30 mouse cellular contexts compared by ENCODE assay signal in the genomic region with DNA sequence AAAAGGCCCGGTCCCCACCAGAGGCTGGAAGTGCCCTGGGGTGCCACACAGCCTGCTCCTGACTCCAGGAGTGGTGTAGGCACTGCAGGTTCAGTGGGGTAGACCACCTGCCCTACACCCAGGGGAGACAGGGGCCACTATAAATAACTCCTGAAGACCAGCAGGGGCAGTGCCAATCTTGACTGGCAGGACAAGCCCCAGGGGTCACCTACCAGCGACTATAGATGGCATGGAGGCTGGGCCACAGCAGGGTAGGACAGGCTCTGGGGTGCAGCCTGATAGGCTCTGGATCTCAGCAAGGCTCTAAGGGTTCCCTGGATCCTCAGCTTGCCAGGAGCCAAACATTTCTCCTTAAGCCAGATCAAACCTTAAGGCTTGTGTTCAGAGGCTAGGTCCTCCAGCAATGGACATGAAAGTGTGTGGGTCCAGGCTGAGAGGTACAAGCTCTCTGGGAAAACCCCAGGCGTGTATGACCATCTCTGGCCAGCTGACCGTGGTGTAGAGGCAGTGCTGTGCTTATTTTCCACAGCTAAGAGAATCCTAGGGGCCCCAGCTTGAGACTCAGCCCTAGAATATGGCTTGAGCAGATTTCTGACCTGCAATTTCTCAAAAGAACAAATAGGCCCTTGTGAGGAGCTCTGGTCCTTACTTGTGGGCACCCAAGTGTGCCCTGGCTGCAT. TPM values are rescaled to one million over a fixed set of nuclear protein-coding genes. Genes with fewer than 3 reads are reported as not detected.
DNase-seq lines count a peak whose midpoint lies in the region; ATAC-seq and TF ChIP-seq lines count a peak whose summit lies in the region.
"Had no signal": no experiment of that assay in that cellular context is flagged by ENCODE, and none has a peak within 500 bp of the region (broad histone marks: within the 10 kb centered on the region; RNA-seq: fewer than 3 reads in every experiment).

No protein-coding gene starts in this region.

- no peak for DNase-seq in heart, adult 2 months
- no peak for DNase-seq in heart, adult 9 months (ENCODE audit: low spot score in 2 of 2)
- no peak for DNase-seq in heart, postnatal 0 days (ENCODE audit: low spot score)
- no peak for DNase-seq in heart, adult 8-10 months (ENCODE audit: low spot score)
- peak; percentile 71 for DNase-seq in midbrain, embryonic 11.5 days (ENCODE audit: low spot score, missing footprints)
- DNase-seq in midbrain, embryonic 10.5 days (ENCODE audit: low spot score): no peak
- no peak for DNase-seq in layer of hippocampus, adult 2 months (ENCODE audit: low spot score in 2 of 2)
- DNase-seq: adrenal gland, adult 2 months; adrenal gland, postnatal 36 days; B cell, adult 2 months; cerebellum, adult 18-20 months; cerebellum, postnatal 10 days; kidney, adult 2 months; kidney, postnatal 36 days; lung, embryonic 14.5 days; lung, postnatal 14 days; retina, postnatal 1 day; right cerebral cortex, postnatal 14 days; thymus, postnatal 14 days had no signal

- H3K9me3 ChIP-seq in heart, postnatal 0 days (replicated peaks; ENCODE audit: control insufficient read depth, low read length): no peaks in the 10 kb centered on the region
- H3K9me3 ChIP-seq in midbrain, embryonic 11.5 days (ENCODE audit: control insufficient read depth, low read length): no peaks in the 10 kb centered on the region
- no peaks in the 10 kb centered on the region for H3K9me3 ChIP-seq in midbrain, embryonic 10.5 days (replicated peaks)
- H3K9me3 ChIP-seq in intestine, embryonic 16.5 days (ENCODE audit: control insufficient read depth, low read length): no peaks in the 10 kb centered on the region
- H3K9me3 ChIP-seq: embryonic facial prominence, embryonic 15.5 days; hindbrain, embryonic 12.5 days; limb, embryonic 15.5 days; neural tube, embryonic 15.5 days; stomach, embryonic 15.5 days had no signal

- TF ChIP-seq POLR2A in heart, adult 2 months (IDR thresholded peaks at IDR 0.05; ENCODE audit: insufficient read depth, low read depth, low read length): no peak

- no peaks in the 10 kb centered on the region for H3K36me3 ChIP-seq in heart, adult 2 months (ENCODE audit: control insufficient read depth, insufficient read depth, low read length)
- peaks cover 21% of the 10 kb centered on the region for H3K36me3 ChIP-seq in heart, postnatal 0 days (replicated peaks; ENCODE audit: control insufficient read depth, insufficient read depth, low read length)
- no peaks in the 10 kb centered on the region; the same call in 1 of the 2 replicates for H3K36me3 ChIP-seq in midbrain, embryonic 11.5 days (ENCODE audit: control insufficient read depth, insufficient read depth, low read length)
- H3K36me3 ChIP-seq in midbrain, embryonic 10.5 days: peaks cover 75% of the 10 kb centered on the region
- 0 out of 2 replicates have a peak, but pooled peaks cover 2% of the 10 kb centered on the region for H3K36me3 ChIP-seq in intestine, embryonic 16.5 days (ENCODE audit: control insufficient read depth, insufficient read depth, low read length)

- no peak overlapping the region for H3K4me3 ChIP-seq in heart, adult 2 months
- no peak overlapping the region for H3K4me3 ChIP-seq in heart, postnatal 0 days (ENCODE audit: low read depth, low read length)
- no peak overlapping the region for H3K4me3 ChIP-seq in midbrain, embryonic 11.5 days (ENCODE audit: low read depth, low read length)
- no peak overlapping the region for H3K4me3 ChIP-seq in midbrain, embryonic 10.5 days
- no peak overlapping the region for H3K4me3 ChIP-seq in intestine, embryonic 16.5 days (ENCODE audit: low read length)
- no peak overlapping the region for H3K4me3 ChIP-seq in layer of hippocampus, adult 2 months
- H3K4me3 ChIP-seq: embryonic facial prominence, embryonic 15.5 days; hindbrain, embryonic 12.5 days; limb, embryonic 15.5 days; neural tube, embryonic 15.5 days; stomach, embryonic 15.5 days had no signal

- H3K79me2 ChIP-seq in heart, adult 2 months (replicated peaks; ENCODE audit: control insufficient read depth, insufficient read depth, low read length): peaks cover 2% of the 10 kb centered on the region; the same call in 1 of the 2 replicates

- peak; percentile 13; the same call in 1 of the 2 replicates for ATAC-seq in heart, postnatal 0 days (ENCODE audit: insufficient read depth, low read depth)
- ATAC-seq in midbrain, embryonic 11.5 days (ENCODE audit: low FRiP score): no peak
- no peak for ATAC-seq in intestine, embryonic 16.5 days
- ATAC-seq: activated CD4-positive, CD25-positive, alpha-beta regulatory T cell, adult 4 months; forebrain, embryonic 14.5 days had no signal

- TF ChIP-seq CTCF in heart, adult 2 months (IDR thresholded peaks at IDR 0.05): 0 out of 2 replicates have a peak, but pooled peaks have one; percentile 4
- TF ChIP-seq CTCF in heart, postnatal 0 days (IDR thresholded peaks at IDR 0.05; ENCODE audit: low read depth): no peak
- TF ChIP-seq CTCF in layer of hippocampus, adult 2 months (conservative IDR thresholded peaks at IDR 0.05): no peak

- intact Hi-C loops in heart, adult 2 months (cut with DNase I): loop anchor here (10.0 kb wide), 1 partner anchor 271 kb away; a partner anchor contains a TSS

- H3K27me3 ChIP-seq in heart, adult 2 months (ENCODE audit: control insufficient read depth, insufficient read depth, low read length): no peaks in the 10 kb centered on the region
- no peaks in the 10 kb centered on the region for H3K27me3 ChIP-seq in heart, postnatal 0 days (ENCODE audit: control insufficient read depth, insufficient read depth, low read length)
- no peaks in the 10 kb centered on the region for H3K27me3 ChIP-seq in midbrain, embryonic 11.5 days (ENCODE audit: control insufficient read depth, insufficient read depth, low read length)
- H3K27me3 ChIP-seq in midbrain, embryonic 10.5 days (ENCODE audit: low read depth, poor library complexity, severe bottlenecking): peaks cover 23% of the 10 kb centered on the region
- 0 out of 2 replicates have a peak, but pooled peaks cover under 1% of the 10 kb centered on the region for H3K27me3 ChIP-seq in intestine, embryonic 16.5 days (replicated peaks; ENCODE audit: control insufficient read depth, insufficient read depth, low read length)
- H3K27me3 ChIP-seq: neural tube, embryonic 15.5 days; stomach, embryonic 15.5 days had no signal

- H3K27ac ChIP-seq in heart, adult 2 months: no peak overlapping the region; the same call in 1 of the 2 replicates
- 0 out of 2 replicates have a peak overlapping the region, but pooled peaks have one; percentile 36 for H3K27ac ChIP-seq in heart, postnatal 0 days (ENCODE audit: low read depth)
- no peak overlapping the region for H3K27ac ChIP-seq in midbrain, embryonic 11.5 days (ENCODE audit: low read depth, low read length)
- H3K27ac ChIP-seq in midbrain, embryonic 10.5 days (replicated peaks): no peak overlapping the region
- no peak overlapping the region for H3K27ac ChIP-seq in intestine, embryonic 16.5 days (ENCODE audit: low read length)
- H3K27ac ChIP-seq in layer of hippocampus, adult 2 months: no peak overlapping the region
- H3K27ac ChIP-seq: embryonic facial prominence, embryonic 15.5 days; hindbrain, embryonic 12.5 days; limb, embryonic 15.5 days; liver, embryonic 14.5 days; neural tube, embryonic 15.5 days; stomach, embryonic 15.5 days had no signal

- TF ChIP-seq EP300 in heart, adult 2 months (IDR thresholded peaks at IDR 0.05; ENCODE audit: insufficient read depth, low read depth, low read length): no peak
- TF ChIP-seq EP300 in heart, postnatal 0 days (IDR thresholded peaks at IDR 0.05; ENCODE audit: low read depth): no peak

- peak overlapping the region; percentile 16; the same call in 1 of the 2 replicates for H3K9ac ChIP-seq in heart, adult 2 months (ENCODE audit: low read depth, low read length)
- H3K9ac ChIP-seq in heart, postnatal 0 days (replicated peaks; ENCODE audit: low read depth, low read length): no peak overlapping the region
- H3K9ac ChIP-seq in midbrain, embryonic 11.5 days (ENCODE audit: low read length): no peak overlapping the region
- H3K9ac ChIP-seq in intestine, embryonic 16.5 days (ENCODE audit: low read depth, low read length): peak overlapping the region; percentile 30; the same call in 1 of the 2 replicates
- H3K9ac ChIP-seq: embryonic facial prominence, embryonic 15.5 days; hindbrain, embryonic 12.5 days; limb, embryonic 15.5 days; liver, embryonic 14.5 days; lung, embryonic 14.5 days; neural tube, embryonic 15.5 days; stomach, embryonic 15.5 days had no signal

- H3K4me2 ChIP-seq in heart, postnatal 0 days (ENCODE audit: low read depth, low read length): no peak overlapping the region
- H3K4me2 ChIP-seq in midbrain, embryonic 11.5 days: no peak overlapping the region
- H3K4me2 ChIP-seq in intestine, embryonic 16.5 days (ENCODE audit: low read depth, low read length): no peak overlapping the region
- H3K4me2 ChIP-seq: embryonic facial prominence, embryonic 15.5 days; hindbrain, embryonic 12.5 days; limb, embryonic 15.5 days; lung, embryonic 14.5 days; neural tube, embryonic 15.5 days; stomach, embryonic 15.5 days had no signal

- 53% methylated on average over 4 of the region's 4 CpGs for WGBS in heart, adult 2 months
- WGBS in heart, postnatal 0 days: 56% methylated on average over 4 of the region's 4 CpGs
- WGBS in midbrain, embryonic 11.5 days: 76% methylated on average over 4 of the region's 4 CpGs
- WGBS in midbrain, embryonic 10.5 days: 79% methylated on average over 4 of the region's 4 CpGs
- WGBS in intestine, embryonic 16.5 days: 76% methylated on average over 4 of the region's 4 CpGs

- H3K4me1 ChIP-seq in heart, adult 2 months (ENCODE audit: control insufficient read depth, insufficient read depth, low read length): peaks cover 12% of the 10 kb centered on the region
- peaks cover 30% of the 10 kb centered on the region for H3K4me1 ChIP-seq in heart, postnatal 0 days (ENCODE audit: control insufficient read depth, insufficient read depth)
- H3K4me1 ChIP-seq in midbrain, embryonic 11.5 days (ENCODE audit: control insufficient read depth, insufficient read depth, low read length): peaks cover 27% of the 10 kb centered on the region
- peaks cover 94% of the 10 kb centered on the region for H3K4me1 ChIP-seq in midbrain, embryonic 10.5 days
- peaks cover 24% of the 10 kb centered on the region for H3K4me1 ChIP-seq in intestine, embryonic 16.5 days (ENCODE audit: control insufficient read depth, insufficient read depth, low read length)

RNA-seq across cellular contexts. Expression of a gene that starts 6.1 kb away (rescaled TPM):
- under 1 TPM; 0.16 to 0.23 TPM for total RNA-seq in heart, adult 2 months (2021)
- 0.23 and 0.49 TPM in 2 replicates for polyA plus RNA-seq in heart, adult 2 months (2012; rRNA removed)
- 0.11 TPM in 1 of 2 replicates, not detected in the other for total RNA-seq in heart, postnatal 0 days (2014; rRNA removed; ENCODE audit: low replicate concordance)
- polyA plus RNA-seq in heart, postnatal 0 days (2015; fragmentation: Nextera tagmentation; extraction: Ambion mirVana): 1.1 and 1.2 TPM in 2 replicates
- under 1 TPM in 1 of 4 experiments, not detected in 3; 0.19 TPM for total RNA-seq in heart, adult 8-10 months (2022)
- polyA plus RNA-seq in midbrain, embryonic 11.5 days (2014; fragmentation: Nextera tagmentation; extraction: Ambion mirVana): 3.4 and 4.0 TPM in 2 replicates
- 5.2 and 5.4 TPM in 2 replicates for polyA plus RNA-seq in midbrain, embryonic 10.5 days (2016; fragmentation: Nextera tagmentation; extraction: Ambion mirVana)
- polyA plus RNA-seq in intestine, embryonic 16.5 days (2015; fragmentation: Nextera tagmentation; extraction: Ambion mirVana): 2.8 TPM in 2 replicates
- under 1 TPM in 1 of 2 experiments, not detected in 1; 0.64 TPM for total RNA-seq in layer of hippocampus, adult 2 months (2021)
- total RNA-seq: common myeloid progenitor, adult 5-6 weeks; gastrocnemius, adult 8-10 months had no signal
- polyA plus RNA-seq: activated CD4-positive, CD25-positive, alpha-beta regulatory T cell, adult 4 months had no signal

RNA-seq across cellular contexts. Expression of a gene that starts 6.4 kb away (rescaled TPM):
- 100 to 1,000 TPM; 417 to 492 TPM for total RNA-seq in heart, adult 2 months (2021)
- polyA plus RNA-seq in heart, adult 2 months (2012; rRNA removed): 443 and 488 TPM in 2 replicates
- 223 and 232 TPM in 2 replicates for total RNA-seq in heart, postnatal 0 days (2014; rRNA removed; ENCODE audit: low replicate concordance)
- polyA plus RNA-seq in heart, postnatal 0 days (2015; fragmentation: Nextera tagmentation; extraction: Ambion mirVana): 666 and 702 TPM in 2 replicates
- total RNA-seq in heart, adult 8-10 months (2022): 100 to 1,000 TPM; 373 to 528 (median 455) TPM
- polyA plus RNA-seq in midbrain, embryonic 11.5 days (2014; fragmentation: Nextera tagmentation; extraction: Ambion mirVana): 167 and 172 TPM in 2 replicates
- 173 and 174 TPM in 2 replicates for polyA plus RNA-seq in midbrain, embryonic 10.5 days (2016; fragmentation: Nextera tagmentation; extraction: Ambion mirVana)
- polyA plus RNA-seq in intestine, embryonic 16.5 days (2015; fragmentation: Nextera tagmentation; extraction: Ambion mirVana): 233 and 243 TPM in 2 replicates
- 100 to 1,000 TPM; 154 to 157 TPM for total RNA-seq in layer of hippocampus, adult 2 months (2021)

RNA-seq across cellular contexts. Expression of a gene that starts 6.6 kb away (rescaled TPM):
- total RNA-seq in heart, adult 2 months (2021): 10 to 100 TPM; 13.3 to 16.8 TPM
- 11.5 and 14.2 TPM in 2 replicates for polyA plus RNA-seq in heart, adult 2 months (2012; rRNA removed)
- 1.2 and 22.3 TPM in 2 replicates for total RNA-seq in heart, postnatal 0 days (2014; rRNA removed; ENCODE audit: low replicate concordance)
- 12.9 and 13.9 TPM in 2 replicates for polyA plus RNA-seq in heart, postnatal 0 days (2015; fragmentation: Nextera tagmentation; extraction: Ambion mirVana)
- 10 to 100 TPM in 3 of 4 experiments, 1 to 10 TPM in 1; 9.5 to 16.7 (median 13.2) TPM for total RNA-seq in heart, adult 8-10 months (2022)
- 3.2 and 3.6 TPM in 2 replicates for polyA plus RNA-seq in midbrain, embryonic 11.5 days (2014; fragmentation: Nextera tagmentation; extraction: Ambion mirVana)
- 4.2 and 5.9 TPM in 2 replicates for polyA plus RNA-seq in midbrain, embryonic 10.5 days (2016; fragmentation: Nextera tagmentation; extraction: Ambion mirVana)
- polyA plus RNA-seq in intestine, embryonic 16.5 days (2015; fragmentation: Nextera tagmentation; extraction: Ambion mirVana): 3.2 and 3.8 TPM in 2 replicates
- total RNA-seq in layer of hippocampus, adult 2 months (2021): 10 to 100 TPM; 29.3 to 32.5 TPM
- total RNA-seq: common myeloid progenitor, adult 5-6 weeks had no signal

RNA-seq across cellular contexts. Expression of a gene that starts 8.4 kb away (rescaled TPM):
- 1 to 10 TPM; 1.5 to 1.9 TPM for total RNA-seq in heart, adult 2 months (2021)
- polyA plus RNA-seq in heart, adult 2 months (2012; rRNA removed): 11.2 and 16.8 TPM in 2 replicates
- 0.23 and 0.43 TPM in 2 replicates for total RNA-seq in heart, postnatal 0 days (2014; rRNA removed; ENCODE audit: low replicate concordance)
- polyA plus RNA-seq in heart, postnatal 0 days (2015; fragmentation: Nextera tagmentation; extraction: Ambion mirVana): 0.36 and 0.49 TPM in 2 replicates
- 1 to 10 TPM; 1.3 to 3.1 (median 2.4) TPM for total RNA-seq in heart, adult 8-10 months (2022)
- polyA plus RNA-seq in midbrain, embryonic 11.5 days (2014; fragmentation: Nextera tagmentation; extraction: Ambion mirVana): 0.31 and 0.40 TPM in 2 replicates
- polyA plus RNA-seq in midbrain, embryonic 10.5 days (2016; fragmentation: Nextera tagmentation; extraction: Ambion mirVana): 0.47 TPM in 2 replicates
- polyA plus RNA-seq in intestine, embryonic 16.5 days (2015; fragmentation: Nextera tagmentation; extraction: Ambion mirVana): 0.51 and 0.53 TPM in 2 replicates
- under 1 TPM; 0.69 to 0.72 TPM for total RNA-seq in layer of hippocampus, adult 2 months (2021)
- total RNA-seq: common myeloid progenitor, adult 5-6 weeks had no signal
- polyA plus RNA-seq: activated CD4-positive, CD25-positive, alpha-beta regulatory T cell, adult 4 months had no signal

Comparison
In these comparisons a context has a peak if more than half of its experiments do, and no peak if none do; other contexts are left out.
1. H3K9ac ChIP-seq: peak in heart, adult 2 months (single experiment) and intestine, embryonic 16.5 days (single experiment); none in heart, postnatal 0 days (single experiment) and midbrain, embryonic 11.5 days (single experiment).